Mouse (Mus musculus): Measurements from ENCODE around the gene A4gnt. TPM values are rescaled to one million over a fixed set of nuclear protein-coding genes. Genes with fewer than 3 reads are reported as not detected.

A4gnt gene
- polyA plus RNA-seq, 1 experiment = 0.17 TPM

DNA sequence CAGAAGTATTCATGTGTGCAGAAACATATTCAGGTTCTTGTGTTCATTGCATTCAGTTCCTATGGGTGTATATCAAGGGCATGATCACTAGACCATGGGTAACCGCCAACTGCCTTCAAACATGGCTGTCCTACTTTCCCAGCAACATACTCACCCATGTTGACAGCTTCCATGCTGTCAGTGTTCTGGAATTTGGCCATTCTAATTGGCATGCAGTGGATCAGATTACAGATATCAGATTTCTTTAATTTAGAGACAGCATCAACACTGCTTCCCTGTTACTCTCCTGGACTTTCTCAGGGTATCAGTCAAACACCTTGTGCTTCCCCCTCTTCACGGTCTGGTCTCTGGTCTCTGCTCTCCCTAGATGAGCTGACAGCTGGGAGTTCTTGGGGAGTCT lies 8.7 kb upstream of the A4gnt start:
- H3K4me1 ChIP-seq (ENCODE audit: control insufficient read depth, insufficient read depth, low read length) = no peaks in the 10 kb centered on the region
- H3K27ac ChIP-seq (ENCODE audit: insufficient read depth, low read length) = no peak overlapping the region
- no peak overlapping the region for H3K4me3 ChIP-seq (ENCODE audit: insufficient read depth, low read length)
- TF ChIP-seq POLR2A (IDR thresholded peaks at IDR 0.05; ENCODE audit: extremely low read depth, insufficient read depth, low read length) = no peak
- TF ChIP-seq CTCF (IDR thresholded peaks at IDR 0.05; ENCODE audit: extremely low read depth, insufficient read depth, low read length) = no peak

DNA sequence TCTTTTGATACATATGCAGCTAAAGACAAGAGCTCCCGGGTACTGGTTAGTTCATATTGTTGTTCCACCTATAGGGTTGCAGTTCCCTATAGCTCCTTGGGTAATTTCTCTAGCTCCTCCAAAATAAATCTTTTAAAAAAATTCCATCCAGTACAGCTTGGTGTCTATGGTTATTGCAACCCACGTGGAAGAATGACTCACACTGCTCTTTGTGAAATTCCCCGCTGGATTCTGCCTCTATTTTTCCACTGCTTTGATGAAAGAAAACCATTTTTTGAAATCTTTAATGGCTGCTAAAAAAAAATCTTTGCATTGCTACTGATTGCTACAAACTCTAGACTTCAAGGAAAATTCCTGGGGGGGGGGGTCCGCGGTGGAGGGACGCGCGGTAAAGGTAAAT lies 7.4 kb downstream of the A4gnt start:
- Histone ChIP-seq H3K27ac (ENCODE audit: insufficient read depth, low read length) (no peak overlapping the region), H3K4me3 (ENCODE audit: insufficient read depth, low read length) (no peak overlapping the region), H3K4me1 (ENCODE audit: control insufficient read depth, insufficient read depth, low read length) (no peaks in the 10 kb centered on the region)
- TF ChIP-seq POLR2A (IDR thresholded peaks at IDR 0.05; ENCODE audit: extremely low read depth, insufficient read depth, low read length) = no peak
- no peak for TF ChIP-seq CTCF (IDR thresholded peaks at IDR 0.05; ENCODE audit: extremely low read depth, insufficient read depth, low read length)

DNA sequence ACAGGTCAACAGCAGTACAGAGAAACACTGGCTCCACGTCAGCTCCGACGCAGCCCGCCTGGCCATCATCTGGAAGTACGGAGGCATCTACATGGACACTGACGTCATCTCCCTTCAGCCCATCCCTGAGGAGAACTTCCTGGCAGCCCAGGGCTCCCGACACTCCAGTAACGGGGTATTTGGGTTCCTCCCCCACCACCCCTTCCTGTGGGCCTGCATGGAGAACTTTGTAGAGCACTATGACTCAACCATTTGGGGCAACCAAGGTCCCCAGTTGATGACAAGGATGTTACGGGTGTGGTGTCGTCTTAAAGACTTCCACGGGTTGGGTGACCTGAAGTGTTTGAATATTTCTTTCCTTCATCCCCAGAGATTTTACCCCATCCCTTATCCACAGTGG lies 7.9 kb downstream of the A4gnt start:
- no peak overlapping the region for H3K27ac ChIP-seq (ENCODE audit: insufficient read depth, low read length)
- no peak overlapping the region for H3K4me3 ChIP-seq (ENCODE audit: insufficient read depth, low read length)
- TF ChIP-seq CTCF (IDR thresholded peaks at IDR 0.05; ENCODE audit: extremely low read depth, insufficient read depth, low read length) (no peak), POLR2A (IDR thresholded peaks at IDR 0.05; ENCODE audit: extremely low read depth, insufficient read depth, low read length) (no peak)
- H3K4me1 ChIP-seq (ENCODE audit: control insufficient read depth, insufficient read depth, low read length) = no peaks in the 10 kb centered on the region

DNA sequence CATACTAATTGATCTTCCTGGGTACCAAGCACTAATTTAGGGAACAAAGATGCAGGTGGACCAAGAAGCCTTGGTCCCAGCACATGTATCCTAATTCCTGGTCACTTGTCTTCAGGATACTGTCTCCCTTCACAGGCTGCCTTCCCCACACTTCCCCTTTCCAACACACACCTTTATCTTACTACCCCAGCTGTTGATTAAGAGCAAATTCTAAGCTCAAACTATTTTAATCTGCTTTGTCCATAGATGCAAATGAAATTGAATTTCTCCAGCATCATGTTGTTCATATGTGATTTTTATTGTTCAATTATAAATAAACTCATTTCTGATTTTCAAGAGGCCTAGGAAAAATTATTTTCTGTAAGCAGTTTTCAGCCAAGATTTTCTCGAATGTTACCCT lies 9.7 kb downstream of the A4gnt start:
- Histone ChIP-seq H3K27ac (ENCODE audit: insufficient read depth, low read length) (no peak overlapping the region), H3K4me1 (ENCODE audit: control insufficient read depth, insufficient read depth, low read length) (no peaks in the 10 kb centered on the region), H3K4me3 (ENCODE audit: insufficient read depth, low read length) (no peak overlapping the region)
- TF ChIP-seq CTCF (IDR thresholded peaks at IDR 0.05; ENCODE audit: extremely low read depth, insufficient read depth, low read length) (no peak), POLR2A (IDR thresholded peaks at IDR 0.05; ENCODE audit: extremely low read depth, insufficient read depth, low read length) (no peak)

DNA sequence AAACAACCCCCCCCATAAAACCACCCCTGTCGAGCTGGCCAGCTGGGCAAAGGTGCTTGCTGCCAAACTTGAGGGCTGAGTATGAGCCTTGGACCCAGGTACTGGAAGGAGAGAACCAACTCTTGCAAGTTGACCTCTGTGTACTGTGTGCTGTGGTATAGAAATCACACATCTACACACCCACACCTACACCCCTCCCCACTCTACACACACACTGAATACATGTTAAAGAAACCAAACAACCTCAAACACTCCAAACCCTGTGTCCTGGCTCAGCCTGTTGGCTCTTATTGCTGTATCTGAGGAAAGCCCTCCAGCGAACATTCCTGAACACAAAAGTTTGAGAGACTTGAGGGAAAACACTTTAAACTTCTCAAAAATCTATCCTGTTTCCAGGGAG lies 10.7 kb downstream of the A4gnt start:
- TF ChIP-seq POLR2A (IDR thresholded peaks at IDR 0.05; ENCODE audit: extremely low read depth, insufficient read depth, low read length) (no peak), CTCF (IDR thresholded peaks at IDR 0.05; ENCODE audit: extremely low read depth, insufficient read depth, low read length) (no peak)
- H3K27ac ChIP-seq (ENCODE audit: insufficient read depth, low read length) = no peak overlapping the region
- H3K4me3 ChIP-seq (ENCODE audit: insufficient read depth, low read length) = no peak overlapping the region
- H3K4me1 ChIP-seq (ENCODE audit: control insufficient read depth, insufficient read depth, low read length) = no peaks in the 10 kb centered on the region

DNA sequence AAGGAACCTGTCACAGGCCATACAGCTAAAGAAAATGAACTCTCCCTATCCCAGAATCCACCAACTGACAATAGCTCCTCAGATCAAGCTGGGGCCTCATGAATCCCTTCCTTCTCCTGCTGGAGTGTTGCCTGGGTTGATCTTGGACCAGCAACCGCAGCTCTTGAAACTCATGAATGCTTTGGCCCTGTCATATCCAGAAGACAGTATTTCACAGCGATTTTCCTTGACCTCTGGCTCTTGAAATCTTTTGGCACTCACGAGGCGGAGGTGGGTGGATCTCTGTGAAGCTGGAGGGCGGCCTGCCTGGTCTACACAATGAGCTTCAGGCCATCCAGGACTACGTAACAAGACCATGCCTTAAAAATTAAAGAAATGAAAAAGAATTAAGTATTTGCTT lies 11.8 kb downstream of the A4gnt start:
- H3K27ac ChIP-seq (ENCODE audit: insufficient read depth, low read length) = no peak overlapping the region
- TF ChIP-seq CTCF (IDR thresholded peaks at IDR 0.05; ENCODE audit: extremely low read depth, insufficient read depth, low read length) (no peak), POLR2A (IDR thresholded peaks at IDR 0.05; ENCODE audit: extremely low read depth, insufficient read depth, low read length) (no peak)

DNA sequence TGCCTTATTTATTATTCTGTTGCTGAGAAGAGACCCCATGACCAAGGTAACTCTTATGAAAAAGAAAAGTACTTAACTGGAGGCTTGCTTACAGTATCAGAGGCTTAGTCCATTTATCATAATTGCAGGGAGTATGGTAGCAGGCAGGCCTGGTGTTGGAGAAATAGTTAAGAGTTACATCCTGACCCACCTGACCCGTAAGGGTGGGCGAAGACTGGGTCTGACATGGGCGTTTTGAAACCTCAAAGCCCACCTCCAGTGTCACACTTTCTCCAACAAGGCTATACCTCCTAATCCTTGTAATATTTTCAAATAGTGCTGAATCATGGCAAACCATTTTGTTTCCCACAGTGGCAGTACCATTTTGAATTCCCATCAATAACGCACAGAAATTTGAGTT lies 16.3 kb downstream of the A4gnt start:
- no peak for TF ChIP-seq CTCF (IDR thresholded peaks at IDR 0.05; ENCODE audit: extremely low read depth, insufficient read depth, low read length)
- no peak for TF ChIP-seq POLR2A (IDR thresholded peaks at IDR 0.05; ENCODE audit: extremely low read depth, insufficient read depth, low read length)

More for the DNA sequence above, 11.8 kb downstream of the A4gnt start:
- Histone ChIP-seq H3K4me1 (ENCODE audit: control insufficient read depth, insufficient read depth, low read length) (no peaks in the 10 kb centered on the region), H3K4me3 (ENCODE audit: insufficient read depth, low read length) (no peak overlapping the region)

DNA sequence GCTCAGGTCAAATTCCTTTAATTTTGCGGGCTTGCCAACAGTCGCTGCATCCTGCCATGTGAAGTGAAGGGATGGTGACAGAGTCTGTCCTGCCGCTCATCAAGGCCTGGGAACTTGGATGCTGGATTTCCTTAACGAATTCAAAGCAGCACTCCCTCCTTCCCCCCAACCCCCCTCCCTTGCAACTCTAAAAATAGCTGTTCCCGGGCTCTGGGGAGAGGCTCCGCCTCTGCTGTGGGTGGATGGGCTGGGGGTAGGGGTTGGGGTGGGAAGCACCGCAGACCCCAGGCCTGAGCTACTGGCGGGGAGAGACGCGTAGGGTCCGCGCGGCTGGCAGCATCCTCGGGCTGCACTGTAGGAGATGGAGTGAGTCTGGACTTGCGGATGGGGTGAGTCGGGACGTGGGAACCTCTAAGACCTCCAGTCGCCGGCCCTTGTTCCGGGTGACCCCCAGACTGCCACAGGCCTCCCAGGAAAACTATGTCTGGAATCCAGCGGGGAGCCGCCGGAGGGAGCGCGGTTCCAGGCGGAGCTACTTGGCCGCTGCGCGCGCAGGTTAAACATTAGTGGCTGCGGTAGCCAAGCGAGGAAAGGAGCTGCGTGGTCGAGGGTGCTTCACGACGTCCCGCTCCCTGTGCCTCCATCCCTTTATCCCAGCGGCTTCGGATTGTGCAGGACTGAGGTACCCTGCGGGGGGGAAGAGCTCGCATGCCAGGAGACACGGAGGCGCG lies 17.1 kb downstream of the A4gnt start, which contains the start of gene Dzip1l:
Gene Dzip1l, plus strand, starts transcription at position 216 of the 731 bp plus-strand sequence.
- Histone ChIP-seq H3K4me1 (ENCODE audit: control insufficient read depth, insufficient read depth, low read length) (no peaks in the 10 kb centered on the region), H3K27ac (ENCODE audit: insufficient read depth, low read length) (peak within 1 kb of the TSS; percentile 82), H3K4me3 (ENCODE audit: insufficient read depth, low read length) (peak within 1 kb of the TSS; percentile 69)
- TF ChIP-seq POLR2A (IDR thresholded peaks at IDR 0.05; ENCODE audit: extremely low read depth, insufficient read depth, low read length) (peak; percentile 64; the same call in 1 of the 2 replicates), CTCF (IDR thresholded peaks at IDR 0.05; ENCODE audit: extremely low read depth, insufficient read depth, low read length) (no peak)

More for the DNA sequence above, 16.3 kb downstream of the A4gnt start:
- Histone ChIP-seq H3K27ac (ENCODE audit: insufficient read depth, low read length) (peak overlapping the region; percentile 77), H3K4me3 (ENCODE audit: insufficient read depth, low read length) (no peak overlapping the region; the same call in 1 of the 2 replicates), H3K4me1 (ENCODE audit: control insufficient read depth, insufficient read depth, low read length) (no peaks in the 10 kb centered on the region)

DNA sequence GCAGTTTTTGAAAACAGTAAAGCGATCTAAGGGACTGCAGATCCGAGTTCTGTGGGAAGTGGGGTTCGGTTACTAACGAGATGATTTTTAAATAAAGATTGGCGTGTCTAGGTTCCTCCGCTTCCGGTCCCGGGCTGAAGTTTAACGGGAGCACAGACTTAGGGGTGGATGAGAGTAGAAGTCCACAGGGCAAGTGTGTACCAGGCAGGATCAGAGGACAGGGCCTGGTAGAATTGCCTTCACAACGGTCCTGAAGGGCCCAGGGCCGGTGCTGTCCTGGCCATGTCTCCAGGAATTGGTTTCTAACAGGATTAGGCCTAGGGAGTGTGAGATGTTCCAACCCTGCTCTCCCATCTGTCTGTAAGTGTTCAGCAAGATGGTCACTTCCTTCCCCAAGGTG lies 17.8 kb downstream of the A4gnt start:
- TF ChIP-seq POLR2A (IDR thresholded peaks at IDR 0.05; ENCODE audit: extremely low read depth, insufficient read depth, low read length) = no peak
- TF ChIP-seq CTCF (IDR thresholded peaks at IDR 0.05; ENCODE audit: extremely low read depth, insufficient read depth, low read length) = no peak
- H3K27ac ChIP-seq (ENCODE audit: insufficient read depth, low read length) = peak overlapping the region; percentile 82

DNA sequence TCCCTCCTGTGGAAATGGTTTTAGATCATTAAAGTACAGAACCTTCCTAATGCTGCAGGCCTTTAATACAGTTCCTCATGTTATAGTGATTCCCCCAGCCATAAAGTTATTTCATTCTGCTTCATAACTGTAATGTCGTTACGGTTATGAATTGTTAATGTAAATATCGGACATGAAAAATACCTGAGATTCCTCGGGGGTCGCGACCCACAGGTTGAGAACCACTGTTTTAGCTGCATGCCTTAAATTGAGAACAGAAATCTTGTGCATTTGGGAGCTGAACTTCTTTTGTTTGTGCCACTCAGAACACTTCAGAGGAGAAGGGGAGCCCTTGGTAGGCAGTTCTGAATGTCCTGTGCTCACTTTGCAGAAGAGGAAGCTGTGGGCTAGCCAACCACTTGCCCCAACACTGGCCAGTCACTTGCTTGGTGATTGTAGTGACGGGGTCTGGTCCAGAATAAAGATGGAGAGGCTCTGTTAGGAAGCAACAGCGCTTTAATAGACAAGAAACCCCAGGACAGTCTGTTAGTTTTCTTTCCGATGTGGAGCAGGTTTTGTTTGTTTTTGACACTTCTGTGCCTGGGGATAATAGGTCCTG lies 18.3 kb downstream of the A4gnt start:
- no peaks in the 10 kb centered on the region for H3K4me1 ChIP-seq (ENCODE audit: control insufficient read depth, insufficient read depth, low read length)
- peak overlapping the region; percentile 69 for H3K4me3 ChIP-seq (ENCODE audit: insufficient read depth, low read length)
- TF ChIP-seq POLR2A (IDR thresholded peaks at IDR 0.05; ENCODE audit: extremely low read depth, insufficient read depth, low read length) = peak; percentile 50
- TF ChIP-seq CTCF (IDR thresholded peaks at IDR 0.05; ENCODE audit: extremely low read depth, insufficient read depth, low read length) = no peak
- peak overlapping the region; percentile 82 for H3K27ac ChIP-seq (ENCODE audit: insufficient read depth, low read length)

More for the DNA sequence above, 17.8 kb downstream of the A4gnt start:
- Histone ChIP-seq H3K4me1 (ENCODE audit: control insufficient read depth, insufficient read depth, low read length) (no peaks in the 10 kb centered on the region), H3K4me3 (ENCODE audit: insufficient read depth, low read length) (peak overlapping the region; percentile 69)
